Mouse (Mus musculus) small intestine, adult 2 months (tissue): ENCODE data around the gene Efcab5. TPM values are rescaled to one million over a fixed set of nuclear protein-coding genes. Genes with fewer than 3 reads are reported as not detected.

Experiments used
- H3K27ac ChIP-seq: fragments of 200-500 bp; 2 replicates; pipeline ENCODE4 v1.5.1; 2012; ENCODE audit warnings: low read depth, low read length, control low read depth, inconsistent platforms; ENCODE audit not compliant: insufficient read depth
- H3K27me3 ChIP-seq: fragments of 200-500 bp; 2 replicates; pipeline ENCODE4 v1.6.1; 2012; ENCODE audit warnings: mild to moderate bottlenecking, moderate library complexity, low read length, inconsistent platforms; ENCODE audit not compliant: control insufficient read depth, insufficient read depth
- H3K36me3 ChIP-seq: fragments of 200-500 bp; 2 replicates; pipeline ENCODE4 v1.6.1; 2012; ENCODE audit warnings: mild to moderate bottlenecking, low read length, control low read depth, inconsistent platforms; ENCODE audit not compliant: control insufficient read depth, insufficient read depth
- H3K4me1 ChIP-seq: fragments of 200-500 bp; 2 replicates; pipeline ENCODE4 v1.6.1; 2012; ENCODE audit warnings: low read length, inconsistent platforms, mixed read lengths; ENCODE audit not compliant: control insufficient read depth, insufficient read depth, insufficient read length
- H3K4me3 ChIP-seq: fragments of 200-500 bp; 2 replicates; pipeline ENCODE4 v1.5.1; 2012; ENCODE audit warnings: low read depth, mild to moderate bottlenecking, control low read depth, inconsistent platforms, low read length, moderate library complexity
- CTCF ChIP-seq: fragments of 200-500 bp; IDR thresholded peaks from 2 replicates; pipeline ENCODE4 v1.5.1; 2012; ENCODE audit warnings: low read depth, mild to moderate bottlenecking, control low read depth, inconsistent platforms, low read length, moderate library complexity, mixed read lengths; ENCODE audit not compliant: insufficient replicate concordance, insufficient read length; ENCODE audit errors: extremely low read depth
- POLR2A ChIP-seq: fragments of 200-500 bp; IDR thresholded peaks from 2 replicates; pipeline ENCODE4 v1.6.1; 2012; ENCODE audit warnings: low read depth, mild to moderate bottlenecking, control low read depth, inconsistent platforms, low read length, moderate library complexity
- WGBS: fragments of 180-500 bp; shearing (Covaris S2); methylation state at CpG from one replicate; pipeline ENCODE4 v1.1.7; 2018; 5-methylcytosine and 5-hydroxymethylcytosine counted together
- polyA plus RNA-seq: library from polyadenylated mRNA; depleted of rRNA; stranded (reverse); fragments of >200 nt; gene quantifications from 2 replicates; pipeline ENCODE4 v1.2.3, GENCODE M21; 2012

Gene Efcab5
- polyA plus RNA-seq, 1 experiment, result 1.1 TPM

DNA sequence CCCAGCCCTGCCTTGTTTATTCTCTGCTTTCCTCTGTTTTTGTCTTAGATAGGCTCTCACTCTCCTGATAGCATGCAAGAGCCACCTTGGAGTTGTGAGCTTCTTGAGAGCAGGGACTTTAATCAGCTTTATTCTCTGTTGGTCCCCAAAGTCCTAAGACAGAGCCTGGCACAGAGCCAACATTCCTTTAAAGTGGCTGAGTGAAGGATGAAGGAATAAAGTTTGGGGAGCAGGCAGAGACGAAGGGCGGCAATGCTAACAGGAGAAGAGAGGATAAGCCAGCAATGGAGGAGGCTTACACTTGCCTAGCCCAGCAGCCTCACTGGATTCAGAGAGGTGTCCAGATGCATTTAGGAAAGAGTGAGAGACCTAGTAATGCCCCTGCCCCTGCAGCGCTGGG, 92.2 kb downstream of the Efcab5 start:
- Histone ChIP-seq H3K36me3 (no peaks in the 10 kb centered on the region), H3K4me1 (no peaks in the 10 kb centered on the region), H3K4me3 (no peak overlapping the region), H3K27ac (no peak overlapping the region), H3K27me3 (no peaks in the 10 kb centered on the region)
- WGBS, result 71% methylated on average over 3 of the region's 3 CpGs
- TF ChIP-seq CTCF (no peak), POLR2A (no peak)

DNA sequence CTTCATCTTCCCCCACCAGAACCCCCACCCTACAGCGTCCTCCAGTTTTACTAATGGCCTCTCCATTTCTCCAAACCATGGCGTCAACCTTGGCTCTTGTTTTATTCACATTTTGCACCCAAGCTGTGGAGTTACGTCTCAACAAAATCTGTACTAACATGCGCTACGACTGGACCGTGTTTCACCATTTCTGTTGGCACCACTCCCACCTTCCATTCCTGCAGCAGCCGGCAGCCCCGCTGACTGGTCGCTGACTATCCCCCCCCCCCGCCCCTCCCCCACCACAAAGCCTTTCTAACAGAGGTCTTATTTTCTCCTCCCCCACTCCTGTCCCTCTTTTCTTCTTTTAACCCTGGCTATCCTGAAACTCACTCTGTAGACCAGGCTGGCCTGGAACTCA, 93.6 kb downstream of the Efcab5 start:
- Histone ChIP-seq H3K36me3 (no peaks in the 10 kb centered on the region), H3K27me3 (no peaks in the 10 kb centered on the region), H3K4me1 (no peaks in the 10 kb centered on the region), H3K27ac (no peak overlapping the region), H3K4me3 (no peak overlapping the region)
- WGBS, result 74% methylated on average over 10 of the region's 10 CpGs
- TF ChIP-seq CTCF, result no peak
- TF ChIP-seq POLR2A, result no peak

DNA sequence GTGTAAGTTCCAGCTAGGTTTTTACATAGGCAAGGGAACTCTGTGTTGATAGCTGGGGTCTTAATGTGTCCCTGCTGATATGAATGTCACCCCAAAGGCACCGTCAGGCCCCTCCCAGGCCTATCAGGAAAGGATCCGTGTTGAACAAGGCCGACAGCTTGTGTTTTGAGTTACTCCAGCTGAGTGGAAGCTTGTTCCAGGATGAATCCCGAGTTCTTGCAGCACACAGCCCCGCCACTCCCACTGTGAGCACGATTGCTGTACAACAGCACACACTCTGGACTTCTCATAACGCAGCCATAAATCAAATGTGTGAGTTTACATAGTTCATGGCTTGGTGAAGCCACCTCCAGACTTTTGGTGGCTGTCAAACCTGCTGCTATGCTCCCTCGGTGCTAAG, 94.6 kb downstream of the Efcab5 start:
- H3K27me3 ChIP-seq, result no peaks in the 10 kb centered on the region
- no peak for TF ChIP-seq POLR2A
- no peak for TF ChIP-seq CTCF
- H3K4me3 ChIP-seq, result no peak overlapping the region
- no peaks in the 10 kb centered on the region for H3K4me1 ChIP-seq
- 45% methylated on average over 8 of the region's 8 CpGs for WGBS
- no peak overlapping the region for H3K27ac ChIP-seq
- H3K36me3 ChIP-seq, result no peaks in the 10 kb centered on the region

DNA sequence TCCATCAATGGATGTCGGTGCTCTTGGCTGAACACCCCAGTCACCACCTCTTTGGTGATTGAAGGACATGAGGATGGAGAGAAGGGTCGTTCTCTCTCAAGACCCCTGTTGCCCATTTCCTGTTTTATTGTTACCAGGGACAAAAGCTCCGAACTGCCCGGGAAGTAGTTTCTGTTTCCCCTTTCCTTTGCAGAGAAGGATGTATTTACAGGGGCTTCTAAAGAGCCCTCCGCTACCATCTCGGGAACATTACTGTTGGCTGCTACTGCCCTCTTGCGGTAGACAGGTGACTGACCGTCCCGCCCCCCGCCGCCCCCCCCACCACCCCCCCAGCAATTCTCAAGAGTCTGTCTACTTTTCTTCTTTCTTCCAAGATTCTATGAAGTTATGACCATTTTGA, 95.6 kb downstream of the Efcab5 start:
- TF ChIP-seq POLR2A (no peak), CTCF (peak; percentile 69; the same call in 1 of the 2 replicates)
- no peaks in the 10 kb centered on the region for H3K4me1 ChIP-seq
- H3K36me3 ChIP-seq, result no peaks in the 10 kb centered on the region
- no peak overlapping the region for H3K4me3 ChIP-seq
- H3K27ac ChIP-seq, result no peak overlapping the region
- no peaks in the 10 kb centered on the region for H3K27me3 ChIP-seq
- 2% methylated on average over 11 of the region's 11 CpGs for WGBS

DNA sequence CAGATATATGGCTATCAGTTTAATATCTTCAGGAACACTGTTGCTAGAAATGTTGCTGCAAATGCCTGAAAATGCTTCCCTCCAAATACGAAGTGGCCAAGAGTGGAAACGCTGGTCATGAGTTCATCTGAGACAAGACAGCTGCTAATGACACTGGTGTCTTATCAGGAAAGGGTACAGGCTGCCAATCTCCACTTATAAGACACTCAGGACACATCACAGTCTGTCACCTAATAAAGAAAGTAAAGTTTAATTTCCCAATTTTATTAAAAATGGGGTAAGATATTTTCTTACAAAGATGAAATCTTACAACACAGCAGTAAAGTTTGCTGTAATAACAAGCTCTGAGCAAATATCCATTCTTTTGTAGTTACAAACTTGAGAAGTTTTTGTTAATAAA, 99.6 kb downstream of the Efcab5 start:
- Histone ChIP-seq H3K4me3 (no peak overlapping the region), H3K36me3 (no peaks in the 10 kb centered on the region), H3K4me1 (no peaks in the 10 kb centered on the region), H3K27me3 (no peaks in the 10 kb centered on the region), H3K27ac (no peak overlapping the region)
- no peak for TF ChIP-seq CTCF
- TF ChIP-seq POLR2A, result no peak
- whole genome bisulfite sequencing, result 43% methylated on average over 2 of the region's 2 CpGs

DNA sequence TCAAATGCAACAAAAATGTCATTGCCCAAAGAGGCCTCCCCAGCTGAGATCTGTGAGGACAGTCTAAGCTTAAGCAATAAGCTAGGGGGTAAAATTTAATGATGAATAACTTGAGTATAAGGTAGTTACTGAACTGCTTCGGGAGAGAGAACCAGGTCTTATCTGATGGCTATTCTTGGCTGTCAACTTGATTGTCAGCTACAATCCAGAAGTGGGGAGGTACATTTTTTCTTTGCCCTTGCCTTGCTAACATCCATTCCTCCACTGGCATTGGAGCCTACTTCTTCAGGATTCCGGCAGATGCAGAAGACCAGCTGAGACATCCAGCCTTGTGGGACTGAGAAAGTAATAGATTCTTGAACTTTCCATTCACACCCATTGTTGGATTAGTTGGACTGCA, 101.8 kb downstream of the Efcab5 start:
- no peak overlapping the region for H3K27ac ChIP-seq
- H3K4me3 ChIP-seq, result no peak overlapping the region
- 63% methylated on average over 2 of the region's 2 CpGs for WGBS
- no peaks in the 10 kb centered on the region for H3K36me3 ChIP-seq
- no peak for TF ChIP-seq CTCF
- no peak for TF ChIP-seq POLR2A
- H3K27me3 ChIP-seq, result no peaks in the 10 kb centered on the region
- H3K4me1 ChIP-seq, result no peaks in the 10 kb centered on the region

DNA sequence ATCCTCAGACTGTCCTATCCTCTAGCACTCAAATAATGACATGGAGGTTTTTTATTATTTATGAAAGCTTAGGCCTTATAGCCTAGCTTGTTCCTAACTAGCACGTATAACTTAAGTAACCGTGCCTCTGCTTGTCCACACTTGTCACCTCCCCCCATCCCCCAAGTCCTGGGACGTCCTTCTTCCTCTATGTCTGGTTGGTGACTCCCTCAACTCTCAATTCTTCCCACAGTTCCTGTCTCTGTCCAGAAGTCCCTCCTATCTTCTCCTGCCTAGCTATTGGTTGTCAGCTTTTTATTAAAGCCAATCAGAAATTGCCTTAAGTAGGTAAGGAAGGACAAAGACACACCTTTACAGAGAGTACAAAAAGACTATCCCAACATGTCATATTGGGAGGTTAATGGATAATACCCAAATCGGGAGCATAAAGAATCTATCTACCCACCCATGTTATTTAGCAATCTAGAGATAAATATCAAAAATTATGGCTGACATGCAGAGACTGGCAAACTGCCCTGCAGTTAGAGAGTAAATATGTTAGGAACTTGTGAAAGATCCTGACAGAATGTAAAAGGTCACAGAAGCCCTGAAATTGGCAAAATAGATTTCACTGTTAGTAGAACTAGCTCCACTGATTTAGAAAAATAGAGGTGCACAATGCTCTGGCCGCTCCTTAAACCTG, 104.6 kb downstream of the Efcab5 start:
- WGBS, result 51% methylated on average over 5 of the region's 5 CpGs
- no peak overlapping the region for H3K4me3 ChIP-seq
- no peaks in the 10 kb centered on the region; the same call in 1 of the 2 replicates for H3K27me3 ChIP-seq
- H3K4me1 ChIP-seq, result no peaks in the 10 kb centered on the region
- TF ChIP-seq CTCF (no peak), POLR2A (no peak)
- no peak overlapping the region for H3K27ac ChIP-seq
- no peaks in the 10 kb centered on the region for H3K36me3 ChIP-seq
